Mouse (Mus musculus) stomach, embryonic 14.5 days (tissue): ENCODE measurements at regions not wholly inside any gene's neighbourhood (a gene's known extent, or its start where the extent isn't known, plus 50 kb on each side); places are given as distances from the start of the nearest gene placed in this dataset.

Source experiments
- ATAC-seq: fragments of 200-750 bp; cut with Nextera tagmentation; 2 replicates; pipeline ENCODE4 v1.8.0; 2017; ENCODE audit warnings: low read depth, moderate TSS enrichment; ENCODE audit not compliant: insufficient number of reproducible peaks, insufficient read depth, low FRiP score
- H3K27ac ChIP-seq: fragments of 300-500 bp; sonication (generic); 2 replicates; pipeline ENCODE4 v1.5.1; 2014; ENCODE audit warnings: mild to moderate bottlenecking, low read length, moderate library complexity, mixed read lengths
- H3K27me3 ChIP-seq: fragments of 300-500 bp; sonication (generic); 2 replicates; pipeline ENCODE4 v1.6.1; 2014; ENCODE audit warnings: low read length, control low read depth, mixed read lengths; ENCODE audit not compliant: control insufficient read depth, insufficient read depth
- H3K36me3 ChIP-seq: fragments of 300-500 bp; sonication (generic); 2 replicates; pipeline ENCODE4 v1.6.1; 2014; ENCODE audit warnings: mild to moderate bottlenecking, control low read depth, low read length, moderate library complexity, mixed read lengths; ENCODE audit not compliant: control insufficient read depth, insufficient read depth
- H3K4me1 ChIP-seq: fragments of 300-500 bp; sonication (generic); 2 replicates; pipeline ENCODE4 v1.6.1; 2014; ENCODE audit warnings: low read length, control low read depth, mixed read lengths; ENCODE audit not compliant: control insufficient read depth, insufficient read depth
- H3K4me2 ChIP-seq: fragments of 300-500 bp; sonication (generic); replicated peaks from 2 replicates; pipeline ENCODE4 v1.6.1; 2014; ENCODE audit warnings: low read depth, low read length, control low read depth
- H3K4me3 ChIP-seq: fragments of 300-500 bp; sonication (generic); 2 replicates; pipeline ENCODE4 v1.5.1; 2014; ENCODE audit warnings: low read depth, low read length, control low read depth
- H3K9ac ChIP-seq: fragments of 300-500 bp; sonication (generic); replicated peaks from 2 replicates; pipeline ENCODE4 v1.6.1; 2014; ENCODE audit warnings: low read depth, mild to moderate bottlenecking, control low read depth, low read length, moderate library complexity, mixed read lengths
- H3K9me3 ChIP-seq: fragments of 300-500 bp; sonication (generic); 2 replicates; pipeline ENCODE4 v1.6.1; 2016; ENCODE audit warnings: low read depth, low read length, control low read depth; ENCODE audit not compliant: control insufficient read depth
- WGBS: fragments of 180-500 bp; shearing (Covaris S2); extraction: QIAGEN DNeasy Blood & Tissue Kit; methylation state at CpG from one replicate; pipeline ENCODE4 v1.1.7; 2014; 5-methylcytosine and 5-hydroxymethylcytosine counted together

DNA sequence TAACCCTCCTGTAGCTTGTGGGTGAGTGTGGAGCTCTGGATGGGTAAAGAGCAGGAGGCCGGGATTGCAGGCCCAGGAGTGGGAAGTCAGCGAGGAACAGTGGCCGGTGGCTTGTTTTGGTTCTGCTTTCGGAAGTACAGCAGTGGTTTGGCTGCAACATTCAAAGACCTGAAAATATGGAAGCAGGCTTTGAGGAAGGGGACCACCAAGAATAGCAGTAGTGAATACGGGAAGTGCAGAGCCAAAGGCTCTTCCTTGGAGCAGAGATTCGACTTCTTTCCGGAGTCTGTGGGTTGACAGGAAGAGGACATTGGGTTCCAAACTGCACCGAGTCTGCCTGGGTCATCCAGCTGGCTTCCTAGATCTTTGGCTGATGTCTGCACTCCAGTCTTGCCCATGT is 209.1 kb upstream of the Klf4 start:
- no peak overlapping the region for H3K27ac ChIP-seq
- no peak for ATAC-seq
- H3K9ac ChIP-seq, result no peak overlapping the region
- H3K36me3 ChIP-seq, result no peaks in the 10 kb centered on the region
- no peaks in the 10 kb centered on the region for H3K9me3 ChIP-seq
- H3K27me3 ChIP-seq, result no peaks in the 10 kb centered on the region
- WGBS, result 88% methylated on average over 8 of the region's 8 CpGs
- H3K4me1 ChIP-seq, result no peaks in the 10 kb centered on the region
- no peak overlapping the region for H3K4me3 ChIP-seq
- no peak overlapping the region for H3K4me2 ChIP-seq

DNA sequence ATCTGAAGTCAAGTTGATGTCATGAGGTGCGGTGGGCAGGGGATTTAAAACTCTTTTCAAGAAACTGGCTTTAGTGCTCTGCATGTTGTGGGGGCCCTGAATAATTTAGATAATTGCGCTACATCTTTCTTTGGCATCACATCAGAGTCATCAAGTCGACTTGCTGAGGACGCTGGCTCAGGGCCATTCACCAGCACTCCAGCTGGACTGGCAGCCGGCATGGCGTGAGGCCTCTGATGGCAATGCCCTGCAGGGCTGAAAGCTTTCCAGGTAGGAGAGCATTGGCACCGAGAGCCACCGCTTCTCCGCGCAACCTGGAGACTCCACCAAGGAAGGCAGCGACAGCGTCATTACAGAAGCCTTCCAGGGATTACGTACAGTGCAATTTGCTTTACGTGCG is 207.8 kb upstream of the Klf4 start:
- Histone ChIP-seq H3K9me3 (no peaks in the 10 kb centered on the region), H3K27ac (no peak overlapping the region), H3K4me2 (no peak overlapping the region), H3K27me3 (no peaks in the 10 kb centered on the region), H3K9ac (no peak overlapping the region), H3K4me3 (no peak overlapping the region), H3K4me1 (no peaks in the 10 kb centered on the region), H3K36me3 (no peaks in the 10 kb centered on the region)
- ATAC-seq, result no peak
- WGBS, result 84% methylated on average over 15 of the region's 15 CpGs

DNA sequence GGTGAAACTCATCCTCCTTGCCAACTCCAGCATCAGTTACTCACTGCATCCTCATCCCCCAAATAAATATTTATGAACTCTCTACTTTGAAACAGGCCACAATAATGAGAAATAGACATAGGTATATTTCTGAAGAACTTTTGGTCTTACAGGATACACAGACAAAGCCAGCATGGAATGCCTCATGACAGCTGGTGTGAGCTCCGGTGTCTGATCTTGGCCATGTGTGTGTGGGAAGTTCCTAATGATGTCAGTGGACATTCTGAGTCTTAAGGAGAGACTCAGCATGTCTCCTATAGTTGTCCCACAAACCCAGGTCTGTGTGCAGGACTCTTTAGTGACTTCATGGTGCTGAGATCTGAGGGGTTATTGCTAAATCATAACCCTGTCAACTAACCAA is 206.4 kb upstream of the Klf4 start:
- H3K9me3 ChIP-seq, result no peaks in the 10 kb centered on the region
- H3K27me3 ChIP-seq, result no peaks in the 10 kb centered on the region
- H3K9ac ChIP-seq, result no peak overlapping the region
- H3K4me3 ChIP-seq, result no peak overlapping the region
- H3K36me3 ChIP-seq, result no peaks in the 10 kb centered on the region
- 88% methylated on average over 1 of the region's 1 CpGs for WGBS
- no peak for ATAC-seq
- H3K4me2 ChIP-seq, result no peak overlapping the region
- H3K27ac ChIP-seq, result no peak overlapping the region
- H3K4me1 ChIP-seq, result no peaks in the 10 kb centered on the region

DNA sequence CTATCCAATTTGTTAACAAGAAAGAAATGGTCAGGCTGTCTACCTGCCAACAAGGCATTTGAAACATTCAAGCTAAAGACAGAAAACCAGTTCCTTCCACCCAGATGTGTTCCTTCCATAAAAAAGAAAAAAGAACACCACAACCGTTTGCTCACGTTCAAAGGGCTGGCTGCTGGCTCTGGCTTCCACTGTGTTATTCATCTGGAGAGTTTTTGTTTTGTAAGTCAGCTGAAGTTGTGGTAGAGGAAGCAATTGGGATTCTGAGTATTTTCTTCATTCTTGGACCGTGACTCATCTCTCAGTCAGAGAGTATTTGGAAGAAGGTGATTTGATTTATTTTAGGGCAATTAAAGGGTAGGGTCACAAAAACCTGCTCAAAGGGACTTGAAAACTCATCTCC is 203.2 kb upstream of the Klf4 start:
- Histone ChIP-seq H3K27ac (no peak overlapping the region), H3K4me3 (no peak overlapping the region), H3K27me3 (no peaks in the 10 kb centered on the region), H3K4me2 (no peak overlapping the region), H3K9me3 (no peaks in the 10 kb centered on the region), H3K9ac (no peak overlapping the region), H3K36me3 (no peaks in the 10 kb centered on the region), H3K4me1 (no peaks in the 10 kb centered on the region)
- WGBS, result 49% methylated on average over 3 of the region's 3 CpGs
- no peak for ATAC-seq

DNA sequence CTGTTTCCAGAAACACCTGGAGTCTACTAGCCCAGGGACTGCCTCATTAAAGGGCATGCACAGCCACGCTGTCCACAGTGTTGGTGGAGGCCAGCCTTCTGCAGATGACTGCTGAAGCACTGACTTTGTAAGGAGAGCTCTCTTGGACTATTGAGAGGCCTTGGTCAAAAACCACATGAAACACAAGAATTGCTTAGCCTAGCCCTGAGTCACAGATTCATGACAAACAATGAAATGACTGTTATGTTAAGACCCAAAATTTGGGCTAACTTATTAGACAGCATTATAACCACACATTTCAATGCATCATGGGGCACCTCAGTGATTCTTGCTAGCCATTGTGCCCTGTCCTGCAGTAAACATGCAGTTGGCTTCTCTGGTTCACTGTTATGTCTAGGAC is 202.1 kb upstream of the Klf4 start:
- H3K9ac ChIP-seq, result no peak overlapping the region
- WGBS, result 83% methylated on average over 1 of the region's 1 CpGs
- ATAC-seq, result no peak
- no peaks in the 10 kb centered on the region for H3K27me3 ChIP-seq
- no peak overlapping the region for H3K4me2 ChIP-seq
- H3K9me3 ChIP-seq, result no peaks in the 10 kb centered on the region
- H3K36me3 ChIP-seq, result no peaks in the 10 kb centered on the region
- no peaks in the 10 kb centered on the region for H3K4me1 ChIP-seq
- H3K4me3 ChIP-seq, result no peak overlapping the region
- no peak overlapping the region for H3K27ac ChIP-seq

DNA sequence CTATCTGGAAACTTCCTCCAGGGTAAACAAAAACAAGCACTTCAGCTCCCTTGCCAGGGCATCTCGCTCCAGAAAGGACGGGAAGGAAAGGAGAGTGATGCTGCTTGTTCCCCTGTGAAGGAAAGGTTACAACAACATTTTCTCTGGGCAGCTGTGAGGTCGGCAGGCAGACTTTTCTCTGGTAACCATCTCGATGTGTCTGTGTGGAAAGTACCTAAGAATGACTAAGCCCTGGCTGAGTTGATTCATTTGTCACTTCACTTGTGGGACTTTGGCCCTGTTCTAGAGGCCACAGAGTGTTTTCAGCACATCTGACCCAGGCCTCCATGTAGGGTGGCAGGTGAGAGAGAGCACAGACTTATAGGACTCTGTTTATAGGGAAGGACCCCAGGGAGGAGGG is 201.0 kb upstream of the Klf4 start:
- ATAC-seq, result no peak
- Histone ChIP-seq H3K36me3 (no peaks in the 10 kb centered on the region), H3K4me1 (no peaks in the 10 kb centered on the region), H3K27ac (no peak overlapping the region), H3K27me3 (no peaks in the 10 kb centered on the region), H3K4me2 (no peak overlapping the region), H3K9ac (no peak overlapping the region), H3K4me3 (no peak overlapping the region), H3K9me3 (no peaks in the 10 kb centered on the region)
- WGBS, result 41% methylated on average over 4 of the region's 4 CpGs

DNA sequence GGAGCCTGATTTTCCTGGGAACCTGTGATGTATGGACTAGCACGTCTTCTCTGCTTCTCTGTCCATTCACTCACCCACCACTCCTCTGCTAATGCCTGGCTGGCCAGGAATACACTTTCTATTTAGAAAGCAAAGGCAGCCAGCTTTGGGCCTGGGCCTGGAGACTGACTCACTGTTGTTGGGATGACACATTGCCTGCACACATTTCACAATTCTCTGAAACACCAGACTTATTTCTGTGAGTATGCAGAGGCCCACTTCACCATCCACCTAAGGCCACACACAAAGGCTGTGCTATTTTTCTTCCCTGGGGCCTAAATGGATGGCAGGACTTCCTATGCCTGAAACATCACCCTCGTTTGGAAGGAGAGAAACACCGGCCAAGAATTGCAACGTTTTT is 199.7 kb upstream of the Klf4 start:
- H3K27ac ChIP-seq, result no peak overlapping the region
- H3K27me3 ChIP-seq, result no peaks in the 10 kb centered on the region
- H3K9me3 ChIP-seq, result no peaks in the 10 kb centered on the region
- no peak overlapping the region for H3K9ac ChIP-seq
- H3K4me2 ChIP-seq, result no peak overlapping the region
- no peaks in the 10 kb centered on the region for H3K4me1 ChIP-seq
- no peak overlapping the region for H3K4me3 ChIP-seq
- H3K36me3 ChIP-seq, result no peaks in the 10 kb centered on the region
- ATAC-seq, result no peak
- WGBS, result 49% methylated on average over 4 of the region's 4 CpGs

DNA sequence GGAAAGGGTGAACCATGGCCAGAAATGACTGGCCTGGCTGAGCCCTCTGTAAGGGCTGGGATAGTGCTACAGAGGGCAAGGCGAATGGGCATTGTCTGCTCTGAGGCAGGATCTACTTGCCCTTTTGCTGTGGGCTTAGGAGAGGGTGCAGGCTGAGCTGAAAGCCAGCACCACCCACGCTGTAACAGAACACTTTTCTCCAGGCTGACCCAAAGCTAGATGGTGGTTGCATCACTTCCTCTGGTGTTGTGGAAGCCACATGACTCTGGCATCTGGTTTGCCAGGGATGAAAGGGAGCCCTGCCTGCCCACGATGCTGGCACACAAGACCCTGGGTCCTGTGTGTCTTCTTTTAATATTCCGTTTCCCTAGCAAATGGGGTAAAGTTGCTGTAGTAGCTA is 198.0 kb upstream of the Klf4 start:
- no peak for ATAC-seq
- Histone ChIP-seq H3K4me1 (no peaks in the 10 kb centered on the region), H3K4me3 (no peak overlapping the region), H3K36me3 (no peaks in the 10 kb centered on the region), H3K9me3 (no peaks in the 10 kb centered on the region), H3K4me2 (no peak overlapping the region), H3K27ac (no peak overlapping the region), H3K9ac (no peak overlapping the region), H3K27me3 (no peaks in the 10 kb centered on the region)
- WGBS, result 81% methylated on average over 4 of the region's 4 CpGs

DNA sequence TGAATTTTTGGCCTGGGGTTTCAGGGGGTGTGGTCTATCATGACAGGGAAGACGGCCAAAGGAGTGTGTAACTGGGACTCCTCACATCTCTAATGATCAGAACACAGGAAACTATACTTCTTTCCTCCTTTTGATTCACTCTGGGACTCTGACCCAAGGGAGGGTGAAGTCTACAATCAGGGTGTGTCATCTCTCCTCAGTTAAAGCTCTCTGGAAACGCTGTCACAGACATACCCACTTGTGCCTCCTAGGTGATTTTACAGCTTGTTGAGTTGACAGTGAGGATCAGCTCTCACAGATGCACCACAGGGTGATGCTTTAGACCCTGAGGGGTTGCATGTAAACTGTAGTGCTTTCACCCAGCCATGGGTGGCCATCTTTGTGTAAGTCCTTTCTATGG is 194.9 kb upstream of the Klf4 start:
- WGBS, result 78% methylated on average over 2 of the region's 2 CpGs
- Histone ChIP-seq H3K27ac (no peak overlapping the region), H3K4me2 (no peak overlapping the region), H3K9ac (no peak overlapping the region), H3K4me3 (no peak overlapping the region), H3K9me3 (no peaks in the 10 kb centered on the region), H3K4me1 (0 out of 2 replicates have a peak, but pooled peaks cover 2% of the 10 kb centered on the region), H3K36me3 (no peaks in the 10 kb centered on the region), H3K27me3 (no peaks in the 10 kb centered on the region)
- ATAC-seq, result no peak
